Mouse (Mus musculus): Measurements from ENCODE around the gene Bmp8b.
"Not testable (repeated sequence)": the region's sequence is repeated elsewhere in the genome, so short reads cannot be mapped to it uniquely, and the experiment has no call there.

The Bmp8b gene

GRCm38 (mm10) chr4:123104651-123105450 is at the start of gene Bmp8b:
Bmp8b (plus strand) TSS chr4:123105165.
- no peak for DNase-seq (ENCODE audit: low spot score)

GRCm38 (mm10) chr4:123056560-123057109 is 48.3 kb upstream of the Bmp8b start:
- DNase-seq (ENCODE audit: low spot score), result no peak

GRCm38 (mm10) chr4:123057957-123058356 is 47.0 kb upstream of the Bmp8b start:
- DNase-seq (ENCODE audit: low spot score), result no peak

- DNase-seq (ENCODE audit: low spot score), result no peak
These were observed 43.2 kb upstream of the Bmp8b start for GRCm38 (mm10) chr4:123061744-123062143.

- no peak for DNase-seq (ENCODE audit: low spot score)
These were observed 36.3 kb upstream of the Bmp8b start for GRCm38 (mm10) chr4:123068646-123069045.

- DNase-seq (ENCODE audit: low spot score), result peak; percentile 28
These were observed 33.5 kb upstream of the Bmp8b start for GRCm38 (mm10) chr4:123071266-123071966.

- DNase-seq (ENCODE audit: low spot score), result no peak
These were observed 28.0 kb upstream of the Bmp8b start for GRCm38 (mm10) chr4:123076928-123077327.

GRCm38 (mm10) chr4:123078231-123078630 is 26.7 kb upstream of the Bmp8b start:
- no peak for DNase-seq (ENCODE audit: low spot score)

- no peak for DNase-seq (ENCODE audit: low spot score)
These were observed 24.2 kb upstream of the Bmp8b start for GRCm38 (mm10) chr4:123080791-123081190.

- DNase-seq (ENCODE audit: low spot score), result peak; percentile 66
These were observed 22.4 kb upstream of the Bmp8b start for GRCm38 (mm10) chr4:123082283-123083163.

GRCm38 (mm10) chr4:123083323-123083902 is 21.6 kb upstream of the Bmp8b start:
- DNase-seq (ENCODE audit: low spot score), result no peak

GRCm38 (mm10) chr4:123085290-123085689 is 19.7 kb upstream of the Bmp8b start:
- peak; percentile 19 for DNase-seq (ENCODE audit: low spot score)

GRCm38 (mm10) chr4:123086381-123086780 is 18.6 kb upstream of the Bmp8b start:
- no peak for DNase-seq (ENCODE audit: low spot score)

GRCm38 (mm10) chr4:123092621-123093020 is 12.3 kb upstream of the Bmp8b start:
- no peak for DNase-seq (ENCODE audit: low spot score)

GRCm38 (mm10) chr4:123093064-123093776 is 11.7 kb upstream of the Bmp8b start:
- DNase-seq (ENCODE audit: low spot score), result no peak

- DNase-seq (ENCODE audit: low spot score), result no peak
These were observed 11.1 kb upstream of the Bmp8b start for GRCm38 (mm10) chr4:123093869-123094268.

- DNase-seq (ENCODE audit: low spot score), result no peak
These were observed 456 bp downstream of the Bmp8b start for GRCm38 (mm10) chr4:123105451-123105790.

- not testable (repeated sequence) for DNase-seq (ENCODE audit: low spot score)
These were observed 964 bp downstream of the Bmp8b start for GRCm38 (mm10) chr4:123105929-123106328.

- DNase-seq (ENCODE audit: low spot score), result no peak
These were observed 1.9 kb downstream of the Bmp8b start for GRCm38 (mm10) chr4:123106864-123107263.

GRCm38 (mm10) chr4:123108056-123108455 is 3.1 kb downstream of the Bmp8b start:
- DNase-seq (ENCODE audit: low spot score), result no peak

GRCm38 (mm10) chr4:123110751-123111150 is 5.8 kb downstream of the Bmp8b start:
- DNase-seq (ENCODE audit: low spot score), result no peak
